Mouse (Mus musculus): ENCODE measurements around the gene Tsg101. TPM values are rescaled to one million over a fixed set of nuclear protein-coding genes. Genes with fewer than 3 reads are reported as not detected.
"Not testable (repeated sequence)": the region's sequence is repeated elsewhere in the genome, so short reads cannot be mapped to it uniquely, and the experiment has no call there.

Tsg101 gene
- polyA plus RNA-seq, 1 experiment = 112 TPM

- no peak for TF ChIP-seq CTCF (IDR thresholded peaks at IDR 0.05; ENCODE audit: low read depth, low read length)
- TF ChIP-seq POLR2A (IDR thresholded peaks at IDR 0.05; ENCODE audit: borderline replicate concordance, low read depth, low read length) = no peak
- Histone ChIP-seq H3K27ac (ENCODE audit: insufficient read depth, low read depth, low read length) (no peak overlapping the region), H3K4me1 (ENCODE audit: control insufficient read depth, insufficient read depth, low read length) (peaks cover 13% of the 10 kb centered on the region), H3K4me3 (ENCODE audit: insufficient read depth, low read length) (no peak overlapping the region)
Measured at GRCm38 (mm10) chr7:46931370-46931769, 11.6 kb upstream of the Tsg101 start.

- Histone ChIP-seq H3K27ac (ENCODE audit: insufficient read depth, low read depth, low read length) (no peak overlapping the region), H3K4me1 (ENCODE audit: control insufficient read depth, insufficient read depth, low read length) (peaks cover 13% of the 10 kb centered on the region), H3K4me3 (ENCODE audit: insufficient read depth, low read length) (no peak overlapping the region)
- no peak for TF ChIP-seq CTCF (IDR thresholded peaks at IDR 0.05; ENCODE audit: low read depth, low read length)
- TF ChIP-seq POLR2A (IDR thresholded peaks at IDR 0.05; ENCODE audit: borderline replicate concordance, low read depth, low read length) = no peak
Measured at GRCm38 (mm10) chr7:46928291-46928690, 8.5 kb upstream of the Tsg101 start.

GRCm38 (mm10) chr7:46922075-46922474 is 2.3 kb upstream of the Tsg101 start:
- TF ChIP-seq CTCF (IDR thresholded peaks at IDR 0.05; ENCODE audit: low read depth, low read length) (no peak), POLR2A (IDR thresholded peaks at IDR 0.05; ENCODE audit: borderline replicate concordance, low read depth, low read length) (no peak)
- Histone ChIP-seq H3K4me3 (ENCODE audit: insufficient read depth, low read length) (no peak overlapping the region), H3K4me1 (ENCODE audit: control insufficient read depth, insufficient read depth, low read length) (peaks cover 14% of the 10 kb centered on the region), H3K27ac (ENCODE audit: insufficient read depth, low read depth, low read length) (no peak overlapping the region)

- TF ChIP-seq POLR2A (IDR thresholded peaks at IDR 0.05; ENCODE audit: borderline replicate concordance, low read depth, low read length) (no peak), CTCF (IDR thresholded peaks at IDR 0.05; ENCODE audit: low read depth, low read length) (no peak)
- H3K4me3 ChIP-seq (ENCODE audit: insufficient read depth, low read length) = peak overlapping the region; percentile 99
- 0 out of 2 replicates have a peak overlapping the region, but pooled peaks have one; percentile 13 for H3K27ac ChIP-seq (ENCODE audit: insufficient read depth, low read depth, low read length)
- H3K4me1 ChIP-seq (ENCODE audit: control insufficient read depth, insufficient read depth, low read length) = peaks cover 26% of the 10 kb centered on the region
Measured at GRCm38 (mm10) chr7:46918678-46919371, 944 bp downstream of the Tsg101 start.

- no peak overlapping the region for H3K27ac ChIP-seq (ENCODE audit: insufficient read depth, low read depth, low read length)
- TF ChIP-seq CTCF (IDR thresholded peaks at IDR 0.05; ENCODE audit: low read depth, low read length) (no peak), POLR2A (IDR thresholded peaks at IDR 0.05; ENCODE audit: borderline replicate concordance, low read depth, low read length) (no peak)
- H3K4me3 ChIP-seq (ENCODE audit: insufficient read depth, low read length) = no peak overlapping the region
- peaks cover 28% of the 10 kb centered on the region for H3K4me1 ChIP-seq (ENCODE audit: control insufficient read depth, insufficient read depth, low read length)
Measured at GRCm38 (mm10) chr7:46916376-46916775, 3.4 kb downstream of the Tsg101 start.

GRCm38 (mm10) chr7:46911250-46911649 is 8.5 kb downstream of the Tsg101 start:
- Histone ChIP-seq H3K4me3 (ENCODE audit: insufficient read depth, low read length) (no peak overlapping the region), H3K27ac (ENCODE audit: insufficient read depth, low read depth, low read length) (no peak overlapping the region)
- TF ChIP-seq POLR2A (IDR thresholded peaks at IDR 0.05; ENCODE audit: borderline replicate concordance, low read depth, low read length) (no peak), CTCF (IDR thresholded peaks at IDR 0.05; ENCODE audit: low read depth, low read length) (no peak)

GRCm38 (mm10) chr7:46899343-46899742 is 20.4 kb downstream of the Tsg101 start:
- H3K27ac ChIP-seq (ENCODE audit: insufficient read depth, low read depth, low read length) = no peak overlapping the region
- no peak overlapping the region for H3K4me3 ChIP-seq (ENCODE audit: insufficient read depth, low read length)
- H3K4me1 ChIP-seq (ENCODE audit: control insufficient read depth, insufficient read depth, low read length) = peaks cover 7% of the 10 kb centered on the region
- TF ChIP-seq CTCF (IDR thresholded peaks at IDR 0.05; ENCODE audit: low read depth, low read length) = no peak
- TF ChIP-seq POLR2A (IDR thresholded peaks at IDR 0.05; ENCODE audit: borderline replicate concordance, low read depth, low read length) = no peak

More at GRCm38 (mm10) chr7:46911250-46911649, 8.5 kb downstream of the Tsg101 start:
- H3K4me1 ChIP-seq (ENCODE audit: control insufficient read depth, insufficient read depth, low read length) = peaks cover 7% of the 10 kb centered on the region

- Histone ChIP-seq H3K4me1 (ENCODE audit: control insufficient read depth, insufficient read depth, low read length) (peaks cover 7% of the 10 kb centered on the region), H3K4me3 (ENCODE audit: insufficient read depth, low read length) (no peak overlapping the region), H3K27ac (ENCODE audit: insufficient read depth, low read depth, low read length) (no peak overlapping the region)
- no peak for TF ChIP-seq CTCF (IDR thresholded peaks at IDR 0.05; ENCODE audit: low read depth, low read length)
- TF ChIP-seq POLR2A (IDR thresholded peaks at IDR 0.05; ENCODE audit: borderline replicate concordance, low read depth, low read length) = no peak
Measured at GRCm38 (mm10) chr7:46895511-46895910, 24.3 kb downstream of the Tsg101 start.

GRCm38 (mm10) chr7:46883304-46883703 is 36.5 kb downstream of the Tsg101 start:
- Histone ChIP-seq H3K4me1 (ENCODE audit: control insufficient read depth, insufficient read depth, low read length) (peaks cover 20% of the 10 kb centered on the region), H3K4me3 (ENCODE audit: insufficient read depth, low read length) (no peak overlapping the region), H3K27ac (ENCODE audit: insufficient read depth, low read depth, low read length) (no peak overlapping the region)
- no peak for TF ChIP-seq CTCF (IDR thresholded peaks at IDR 0.05; ENCODE audit: low read depth, low read length)
- no peak for TF ChIP-seq POLR2A (IDR thresholded peaks at IDR 0.05; ENCODE audit: borderline replicate concordance, low read depth, low read length)

GRCm38 (mm10) chr7:46881941-46882340 is 37.8 kb downstream of the Tsg101 start:
- H3K27ac ChIP-seq (ENCODE audit: insufficient read depth, low read depth, low read length); H3K4me3 ChIP-seq (ENCODE audit: insufficient read depth, low read length): not testable (repeated sequence)
- H3K4me1 ChIP-seq (ENCODE audit: control insufficient read depth, insufficient read depth, low read length) = peaks cover 21% of the 10 kb centered on the region

Measured in bone marrow macrophage, adult 2 months (primary cell).